Mouse (Mus musculus) lung, embryonic 16.5 days (tissue): ENCODE data around the gene Parvg. TPM values are rescaled to one million over a fixed set of nuclear protein-coding genes. Genes with fewer than 3 reads are reported as not detected.

Experiments
- ATAC-seq: fragments of 200-750 bp; cut with Nextera tagmentation; 2 replicates; pipeline ENCODE4 v1.8.0; 2017; ENCODE audit warnings: low read depth, mild to moderate bottlenecking, moderate library complexity
- H3K27ac ChIP-seq: fragments of 300-500 bp; sonication (generic); 2 replicates; pipeline ENCODE4 v1.5.1; 2014; ENCODE audit warnings: mild to moderate bottlenecking, control low read depth, low read length
- H3K27me3 ChIP-seq: fragments of 300-500 bp; sonication (generic); 2 replicates; pipeline ENCODE4 v1.6.1; 2014; ENCODE audit warnings: low read depth, low read length, mixed read lengths; ENCODE audit not compliant: control insufficient read depth, insufficient read depth
- H3K36me3 ChIP-seq: fragments of 300-500 bp; sonication (generic); 2 replicates; pipeline ENCODE4 v1.6.1; 2014; ENCODE audit warnings: low read length; ENCODE audit not compliant: control insufficient read depth, insufficient read depth
- H3K4me1 ChIP-seq: fragments of 300-500 bp; sonication (generic); replicated peaks from 2 replicates; pipeline ENCODE4 v1.6.1; 2014; ENCODE audit warnings: low read length, mixed read lengths; ENCODE audit not compliant: control insufficient read depth, insufficient read depth
- H3K4me2 ChIP-seq: fragments of 300-500 bp; sonication (generic); 2 replicates; pipeline ENCODE4 v1.6.1; 2014; ENCODE audit warnings: low read depth, low read length, control low read depth
- H3K4me3 ChIP-seq: fragments of 300-500 bp; sonication (generic); 2 replicates; pipeline ENCODE4 v1.5.1; 2014; ENCODE audit warnings: mild to moderate bottlenecking, low read length, control low read depth
- H3K9ac ChIP-seq: fragments of 300-500 bp; sonication (generic); 2 replicates; pipeline ENCODE4 v1.6.1; 2014; ENCODE audit warnings: low read length, control low read depth
- H3K9me3 ChIP-seq: fragments of 300-500 bp; sonication (generic); 2 replicates; pipeline ENCODE4 v1.6.1; 2016; ENCODE audit warnings: low read length; ENCODE audit not compliant: control insufficient read depth
- WGBS: fragments of 180-500 bp; shearing (Covaris S2); extraction: QIAGEN DNeasy Blood & Tissue Kit; methylation state at CpG from one replicate; pipeline ENCODE4 v1.1.7; 2014; 5-methylcytosine and 5-hydroxymethylcytosine counted together
- polyA plus RNA-seq: library from polyadenylated mRNA; unstranded; fragments of >200 nt; fragmentation: Nextera tagmentation; extraction: Ambion mirVana; gene quantifications from 2 replicates; pipeline ENCODE4 v1.2.1, GENCODE M21; 2015

Gene Parvg
- polyA plus RNA-seq, 1 experiment from 2014 or later, result 3.8 TPM

- H3K4me2 ChIP-seq, result no peak overlapping the region
- H3K36me3 ChIP-seq, result no peaks in the 10 kb centered on the region
- no peaks in the 10 kb centered on the region for H3K4me1 ChIP-seq
- H3K27me3 ChIP-seq, result no peaks in the 10 kb centered on the region
- 87% methylated on average over 4 of the region's 4 CpGs for WGBS
- ATAC-seq, result no peak
- no peak overlapping the region for H3K4me3 ChIP-seq
- no peak overlapping the region for H3K27ac ChIP-seq
- H3K9ac ChIP-seq, result no peak overlapping the region
- peaks cover 4% of the 10 kb centered on the region; the same call in 1 of the 2 replicates for H3K9me3 ChIP-seq
These were observed 68.3 kb downstream of the Parvg start for GRCm38 (mm10) chr15:84392131-84392530.

Other genes with a start within 250 kb of the Parvg start
- gene Sult4a1, start 218.3 kb upstream of the Parvg start, polyA plus RNA-seq, result 0.98 and 1.7 TPM in 2 replicates
- not detected in 2 replicates for gene Pnpla5, start 200.9 kb upstream of the Parvg start, polyA plus RNA-seq
- 0.38 TPM in 1 of 2 replicates, not detected in the other for gene Pnpla3, start 156.2 kb upstream of the Parvg start, polyA plus RNA-seq
- gene Samm50, start 131.8 kb upstream of the Parvg start, polyA plus RNA-seq, result 98.8 and 105 TPM in 2 replicates
- 5.2 and 5.3 TPM in 2 replicates for gene Parvb, start 92.0 kb upstream of the Parvg start, polyA plus RNA-seq
- gene Shisal1, start 123.1 kb downstream of the Parvg start, polyA plus RNA-seq, result 0.63 and 0.74 TPM in 2 replicates
- 9.7 and 10.0 TPM in 2 replicates for gene Rtl6, start 233.8 kb downstream of the Parvg start, polyA plus RNA-seq